Mouse (Mus musculus) cerebellum, adult 11-12 months (tissue): ENCODE measurements around the gene Uso1.

ENCODE experiments used
- DNase-seq: peaks from one replicate; pipeline ENCODE4 v3.0.0; 2022

Gene Uso1

DNA sequence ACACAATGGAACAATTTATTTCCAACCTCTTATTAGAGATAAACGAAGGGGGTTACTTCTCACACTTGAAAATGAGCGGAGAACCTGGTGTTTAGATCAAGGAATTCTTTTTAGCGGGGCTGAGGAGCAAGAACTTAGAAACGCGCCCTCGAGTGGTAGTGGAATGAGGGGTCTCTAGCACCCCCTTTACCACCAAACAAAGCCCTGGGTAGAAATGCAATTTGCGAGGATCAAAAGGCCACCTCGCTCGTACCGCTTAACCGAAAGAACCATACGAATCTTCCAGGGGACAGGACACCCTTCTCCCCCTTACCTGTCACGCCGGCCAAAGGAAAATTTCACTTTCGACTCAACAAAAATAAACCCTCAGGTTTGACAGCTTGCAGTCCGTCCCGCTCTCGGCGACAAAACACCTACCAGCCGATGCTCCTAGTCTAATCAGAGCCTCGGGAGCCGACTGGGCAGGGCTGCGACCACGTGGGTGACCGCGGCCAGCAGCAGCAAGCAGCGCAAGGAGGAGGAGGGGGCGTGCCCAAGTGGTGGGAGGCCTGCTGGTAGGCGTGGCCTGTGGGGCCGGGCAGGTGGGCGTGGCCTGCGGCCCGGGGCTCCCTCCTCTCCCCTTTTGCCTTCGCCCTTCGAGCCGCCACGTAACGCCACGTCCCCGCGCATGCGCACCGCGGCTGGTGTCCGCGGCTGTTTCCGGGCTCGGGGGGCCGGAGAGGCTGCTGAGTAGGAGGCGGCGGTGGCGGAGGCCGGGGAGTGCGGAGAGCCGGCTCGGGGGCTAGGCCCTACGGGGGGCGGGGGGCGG lies at the start of gene Uso1:
Gene Uso1, plus strand, starts transcription at position 700 of the 808 bp plus-strand sequence.
- peak; percentile 99 for DNase-seq

DNA sequence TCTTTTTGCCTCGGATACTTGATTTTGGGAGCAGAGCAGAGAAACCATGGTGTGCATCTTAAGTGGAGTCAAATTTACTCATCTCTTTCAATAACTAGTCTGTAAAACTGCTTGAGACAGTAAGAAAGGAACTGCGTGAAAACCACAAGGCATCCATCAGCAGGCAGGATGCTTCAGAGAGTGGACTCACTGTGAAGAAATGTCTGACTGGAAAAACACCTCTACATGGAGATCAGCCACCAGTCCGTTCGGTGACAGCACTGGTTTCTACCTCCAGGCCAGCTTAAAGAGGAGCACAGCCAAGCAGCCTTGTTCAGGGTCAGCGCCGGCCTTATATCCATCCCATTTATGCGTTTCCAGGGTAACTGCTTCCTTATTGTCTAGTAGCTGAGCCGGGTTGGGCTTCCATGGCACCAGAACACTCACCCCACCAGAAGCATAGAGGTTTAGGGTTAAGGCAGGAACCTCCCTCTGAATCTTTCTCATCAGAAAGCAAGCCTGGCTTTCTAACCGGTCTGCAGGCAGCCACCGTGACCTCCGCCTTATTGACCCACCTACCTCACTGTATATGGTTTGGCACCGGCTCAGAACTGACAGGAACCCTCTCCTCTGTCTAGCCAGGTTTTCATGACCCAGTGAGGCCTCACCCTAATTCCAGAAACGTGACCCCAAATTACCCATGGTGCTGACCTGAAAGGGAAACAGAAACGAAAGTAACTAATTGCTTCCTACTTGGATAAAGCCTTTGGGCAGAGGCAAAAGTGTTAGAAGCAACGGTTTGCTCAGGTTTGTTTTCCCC lies 44.3 kb upstream of the Uso1 start:
- DNase-seq, result no peak

DNA sequence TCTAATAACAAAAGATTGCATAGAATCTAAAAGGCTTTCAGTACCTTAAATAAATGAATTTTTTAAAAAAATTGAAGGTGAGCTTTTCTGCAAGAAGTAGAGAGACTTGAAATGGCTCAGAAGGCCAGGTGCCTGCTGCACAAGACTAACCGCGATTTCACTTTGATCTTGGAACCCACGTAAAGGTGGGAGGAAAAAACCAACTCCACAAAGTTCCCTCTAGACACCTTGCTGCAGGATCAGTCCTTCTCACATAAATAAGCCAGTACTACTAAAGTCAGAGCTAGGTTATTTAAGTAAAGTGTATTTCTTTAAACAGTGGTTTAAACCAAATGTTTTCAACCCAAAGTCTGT lies 43.7 kb upstream of the Uso1 start:
- DNase-seq, result no peak

DNA sequence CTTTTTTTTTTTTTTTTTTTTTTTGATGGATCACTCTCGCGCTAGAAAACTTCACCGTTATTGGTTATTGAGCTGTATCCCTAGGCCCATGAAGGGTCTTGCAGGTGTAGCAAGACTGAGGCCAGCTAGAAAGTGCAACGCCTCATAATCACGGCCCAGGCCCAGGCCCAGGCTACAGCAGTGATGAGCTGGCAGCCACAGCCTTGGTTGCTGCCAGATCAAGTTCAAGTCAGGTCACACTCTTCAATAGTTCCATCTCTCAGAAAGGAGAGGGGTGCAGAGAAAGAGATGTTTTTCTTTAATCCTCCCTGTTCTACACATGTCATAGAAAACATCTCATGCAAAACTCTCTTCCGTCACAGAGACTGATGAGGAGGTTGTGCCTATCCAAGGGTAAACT lies 41.0 kb upstream of the Uso1 start:
- DNase-seq, result no peak

DNA sequence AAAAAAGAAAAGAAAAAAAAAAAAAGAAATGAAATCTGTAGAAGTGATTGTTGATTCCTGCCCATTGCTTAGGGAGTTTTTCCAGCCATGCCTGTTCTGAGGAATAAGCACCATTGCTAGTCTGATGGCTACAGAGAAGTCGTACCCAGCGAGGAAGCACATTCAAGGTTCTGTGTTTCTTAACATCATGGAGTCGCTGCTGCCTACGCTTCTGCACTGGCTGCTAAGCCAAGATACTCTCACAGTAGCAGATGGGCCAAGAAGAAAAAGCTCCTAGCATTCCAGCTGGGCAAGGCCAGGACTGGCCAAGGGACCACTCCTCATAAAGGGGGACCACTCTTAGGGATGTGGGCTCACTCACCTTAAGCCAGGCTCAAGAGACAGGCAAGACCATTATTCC lies 40.0 kb upstream of the Uso1 start:
- DNase-seq, result no peak

DNA sequence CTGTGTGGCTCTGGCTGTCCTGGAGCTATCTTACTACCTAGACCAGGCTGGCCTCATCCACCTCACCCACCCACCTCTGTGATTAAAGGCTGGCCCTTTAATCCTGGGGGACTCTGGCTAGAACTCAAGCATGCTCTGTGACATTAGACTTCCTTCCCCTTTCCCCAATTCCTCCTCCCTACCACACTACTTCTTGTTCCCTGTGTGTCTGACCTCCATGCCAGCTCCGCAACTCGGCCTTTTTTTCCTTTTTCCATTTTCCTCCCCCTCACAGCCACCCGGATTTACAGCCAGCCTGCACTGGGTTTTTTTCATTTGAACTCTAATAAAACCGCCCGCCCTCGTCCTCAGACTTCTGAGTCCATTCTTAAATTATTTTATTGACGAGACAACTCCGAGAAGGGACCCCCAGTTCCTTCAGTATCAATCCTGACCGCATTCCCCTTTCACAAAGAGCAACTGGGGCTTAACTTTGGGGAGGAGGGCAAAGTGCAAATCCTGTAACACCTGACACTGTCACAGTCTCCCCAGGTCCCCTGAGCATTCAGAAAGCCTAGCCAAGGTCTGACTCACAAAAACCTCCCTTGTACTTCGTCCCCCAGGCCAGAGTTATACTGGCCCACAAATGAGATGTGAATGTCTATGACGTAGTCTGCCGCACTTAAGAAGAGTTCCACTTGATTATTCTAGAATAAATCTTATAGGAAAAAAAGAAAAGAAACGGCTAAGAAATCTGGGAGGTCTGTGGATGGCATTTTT lies 39.2 kb upstream of the Uso1 start:
- DNase-seq, result no peak

DNA sequence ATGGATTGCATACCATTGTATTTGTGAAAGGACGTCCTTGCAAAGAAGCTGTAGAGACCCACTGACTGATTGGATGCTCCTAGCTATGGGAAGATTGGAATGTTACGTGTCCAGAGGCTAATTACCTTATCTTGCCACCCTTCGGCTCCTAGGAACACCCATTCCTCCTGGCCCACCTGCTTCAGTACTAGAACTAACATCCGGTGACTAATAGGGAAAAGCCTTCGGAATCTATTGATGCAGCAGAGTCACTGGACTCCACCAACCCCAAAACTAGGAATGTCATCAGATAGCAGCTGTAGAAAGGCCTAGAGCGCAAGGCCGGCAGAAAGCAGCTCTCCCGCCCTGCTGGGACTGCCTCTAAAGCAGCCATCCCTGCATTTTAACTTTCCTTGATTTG lies 36.1 kb upstream of the Uso1 start:
- no peak for DNase-seq

DNA sequence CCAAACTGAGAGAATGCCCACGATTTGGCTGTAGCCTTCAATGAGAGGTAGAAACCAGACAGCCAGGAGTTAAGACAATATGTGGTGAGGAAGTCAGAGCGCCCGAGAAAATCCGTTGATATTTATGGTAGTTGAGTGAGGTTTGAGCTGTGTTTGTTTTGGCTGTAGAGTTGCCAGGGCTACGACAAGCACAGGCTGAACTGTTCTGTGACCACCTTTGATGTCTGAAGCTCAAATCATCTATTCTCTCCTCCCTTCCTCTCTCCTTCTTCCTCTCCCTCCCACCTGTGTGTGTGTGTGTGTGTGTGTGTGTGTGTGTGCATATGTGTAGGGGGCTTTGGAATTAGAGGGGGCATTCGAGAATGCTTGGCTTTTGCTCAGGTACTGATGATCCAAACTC lies 34.7 kb upstream of the Uso1 start:
- DNase-seq, result no peak

DNA sequence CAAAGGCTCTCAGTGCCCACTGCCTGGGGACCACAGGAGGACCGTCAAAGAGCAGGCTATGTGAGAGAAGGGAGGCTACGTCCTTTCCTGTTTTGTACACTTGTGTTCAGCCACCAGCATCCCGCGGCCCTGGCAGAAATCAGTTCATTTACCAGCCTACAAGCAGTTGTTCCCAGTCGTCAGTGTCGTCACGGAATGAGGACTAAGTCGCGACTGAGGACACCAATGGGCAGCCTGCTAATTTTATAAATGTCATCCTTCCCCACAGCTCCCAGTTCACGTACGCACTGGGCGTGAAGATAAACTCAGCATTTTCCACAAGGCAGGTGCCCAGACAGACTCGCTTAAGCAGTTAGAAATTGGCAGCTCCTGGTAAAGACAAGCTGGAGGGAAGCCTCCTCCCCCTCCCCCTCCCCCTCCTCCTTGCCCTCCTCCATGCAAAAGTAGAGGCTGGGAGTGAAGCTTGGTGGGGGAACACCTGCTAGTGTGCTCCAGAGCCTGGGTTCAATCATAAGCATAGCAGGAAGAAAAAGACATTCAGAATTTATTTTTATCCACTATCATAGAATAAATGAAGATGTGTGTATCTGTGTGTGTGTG lies 33.8 kb upstream of the Uso1 start:
- no peak for DNase-seq

DNA sequence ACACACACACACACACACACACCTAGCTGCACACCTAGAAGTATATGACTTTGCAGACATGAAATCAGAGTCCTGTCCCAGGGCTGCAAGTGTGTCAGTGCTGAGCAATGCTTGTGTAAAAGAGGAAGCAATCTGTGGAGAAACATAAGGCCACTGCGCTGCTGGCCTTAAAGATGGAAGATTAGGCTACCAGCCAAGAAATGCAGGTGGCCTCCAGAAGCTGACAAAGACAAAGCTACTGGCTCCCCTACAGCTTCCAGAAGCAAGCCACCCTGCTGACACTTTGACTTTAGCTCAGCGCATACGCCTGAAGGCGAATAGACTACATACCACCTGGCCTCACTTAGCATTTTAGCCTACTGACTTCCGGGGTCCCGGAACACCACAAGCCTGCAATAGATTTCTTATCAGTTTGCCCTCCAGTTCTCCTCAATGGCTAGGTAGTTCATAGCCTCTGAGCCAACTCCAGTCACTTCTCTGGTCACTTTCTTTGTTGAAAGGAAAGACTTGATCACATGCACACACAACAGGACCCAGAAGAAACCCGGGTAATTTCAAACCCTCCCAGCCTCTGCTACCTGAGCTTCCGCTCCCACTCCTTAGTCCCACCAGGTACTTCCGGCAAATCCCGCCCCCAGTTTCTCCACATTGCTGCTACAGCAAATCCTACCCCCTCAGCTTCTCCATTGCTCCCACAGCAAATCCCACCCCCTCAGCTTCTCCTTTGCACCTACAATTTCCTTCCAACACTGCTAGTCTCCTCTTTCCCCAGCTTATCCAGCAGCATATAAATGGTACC lies 31.2 kb upstream of the Uso1 start:
- peak; percentile 50 for DNase-seq

DNA sequence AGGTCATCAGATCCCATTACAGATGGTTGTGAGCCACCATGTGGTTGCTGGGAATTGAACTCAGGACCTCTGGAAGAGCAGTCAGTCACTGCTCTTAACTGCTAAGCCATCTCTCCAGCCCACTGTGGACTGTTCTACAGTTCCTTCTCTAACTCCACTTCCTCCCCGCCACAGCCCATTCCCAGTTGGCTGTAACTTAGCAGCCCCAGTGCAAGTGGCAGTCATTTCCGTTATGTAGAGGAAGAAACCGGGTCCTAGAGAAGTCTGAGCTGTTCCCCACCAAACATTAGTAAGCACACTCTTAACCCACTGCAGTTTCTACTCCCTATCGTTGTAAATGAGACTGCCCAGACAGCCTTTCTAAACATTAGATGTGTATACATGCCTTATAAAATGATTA lies 30.5 kb upstream of the Uso1 start:
- no peak for DNase-seq

DNA sequence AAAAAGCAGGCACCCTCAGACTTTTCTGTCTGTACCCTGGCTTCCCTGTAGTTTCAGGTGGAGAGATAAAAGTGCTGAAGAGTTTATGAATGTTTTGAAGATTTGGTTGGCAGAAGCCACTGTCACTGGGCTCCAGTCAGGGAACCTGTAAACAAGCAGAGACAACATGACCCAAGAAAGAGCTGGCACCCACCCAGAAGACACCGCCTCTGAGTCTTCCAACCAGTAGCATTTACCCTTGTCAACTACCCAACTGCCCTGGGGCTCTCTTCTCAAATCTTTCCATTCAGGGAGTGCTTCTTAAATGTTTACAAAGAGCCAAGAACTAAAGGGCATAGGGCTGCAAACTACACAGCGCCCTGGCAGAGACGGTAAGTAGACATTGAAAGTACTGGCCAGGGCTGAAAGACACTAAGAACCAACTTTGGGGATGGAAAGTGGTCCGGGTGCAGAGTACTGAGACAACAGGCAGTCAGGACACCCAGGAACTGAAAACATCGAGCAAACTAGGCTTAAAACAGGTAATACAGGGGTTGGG lies 26.9 kb upstream of the Uso1 start:
- no peak for DNase-seq

DNA sequence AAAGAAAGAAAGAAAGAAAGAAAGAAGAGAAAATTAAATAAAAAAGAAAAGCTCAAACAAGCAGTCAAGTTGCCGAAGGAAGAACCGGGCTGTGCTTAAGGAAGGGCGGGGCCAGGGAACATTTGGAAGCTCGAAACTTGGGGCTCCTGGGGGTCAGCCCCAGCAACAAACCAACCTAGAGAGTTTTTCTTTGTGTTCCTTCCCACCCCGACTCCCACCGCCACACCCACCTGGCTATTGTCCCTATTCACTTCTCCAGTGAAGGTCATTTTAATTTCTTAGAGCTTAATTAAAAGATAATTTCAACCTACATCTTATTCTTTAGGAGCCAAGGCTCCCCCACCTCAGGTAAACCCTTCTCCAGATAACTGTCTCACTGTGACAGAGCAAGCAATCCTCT lies 25.6 kb upstream of the Uso1 start:
- no peak for DNase-seq

DNA sequence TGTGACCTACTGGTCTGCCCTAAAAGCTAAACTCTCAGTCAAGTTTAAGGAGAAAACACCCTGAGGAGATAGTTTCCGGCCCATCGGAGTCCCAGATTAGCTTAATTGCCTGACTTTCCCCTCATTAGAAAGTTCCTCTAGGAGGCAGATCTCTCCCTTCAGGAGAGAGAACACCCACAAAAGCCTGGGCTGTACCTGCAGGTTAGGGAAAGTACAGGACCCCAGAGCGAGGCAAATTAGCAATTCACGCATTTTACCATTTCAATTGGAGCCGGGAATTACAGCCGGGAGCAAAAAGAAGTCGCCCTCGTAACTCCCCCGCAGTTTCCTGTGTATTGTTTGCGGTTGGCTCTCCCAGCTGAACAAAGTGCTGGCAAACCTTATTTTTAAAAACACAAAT lies 25.2 kb upstream of the Uso1 start:
- DNase-seq, result no peak

DNA sequence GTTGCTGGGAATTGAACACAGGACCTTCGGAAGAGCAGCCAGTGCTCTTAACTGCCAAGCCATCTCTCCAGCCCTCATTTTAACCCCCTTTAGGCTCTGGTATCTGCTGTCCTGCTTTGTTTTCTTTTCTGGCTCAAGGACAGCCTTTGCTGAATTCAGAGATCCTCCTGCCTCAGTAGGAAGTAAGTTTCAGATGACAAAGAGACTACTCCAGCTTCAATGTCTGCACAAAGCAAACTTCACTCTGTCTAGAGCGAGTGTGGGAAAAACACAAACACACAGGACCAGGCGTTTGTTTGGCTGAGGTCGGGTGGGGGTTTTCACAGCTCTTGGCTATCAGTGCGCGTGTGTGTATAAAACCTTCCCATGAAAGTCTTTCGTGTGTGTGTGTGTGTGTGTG lies 24.3 kb upstream of the Uso1 start:
- DNase-seq, result no peak

DNA sequence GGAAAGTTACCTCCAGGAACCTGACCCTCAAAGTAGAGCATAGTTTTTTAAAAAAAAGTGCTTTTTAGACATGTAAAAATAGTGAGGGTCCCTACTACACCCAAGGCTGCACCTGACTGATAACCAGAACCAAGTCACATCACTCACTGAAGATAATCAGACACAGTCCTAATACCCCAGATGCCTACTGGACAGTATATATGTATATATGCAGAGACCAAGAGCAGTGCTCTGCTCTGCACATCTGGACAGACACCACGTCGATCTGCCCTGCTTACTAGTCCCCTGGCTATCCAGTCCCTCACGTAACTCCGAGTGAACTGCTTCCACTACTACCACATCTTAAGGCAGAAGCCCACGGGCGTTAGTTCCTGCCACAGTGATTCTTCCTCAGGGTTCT lies 23.5 kb upstream of the Uso1 start:
- DNase-seq, result no peak

DNA sequence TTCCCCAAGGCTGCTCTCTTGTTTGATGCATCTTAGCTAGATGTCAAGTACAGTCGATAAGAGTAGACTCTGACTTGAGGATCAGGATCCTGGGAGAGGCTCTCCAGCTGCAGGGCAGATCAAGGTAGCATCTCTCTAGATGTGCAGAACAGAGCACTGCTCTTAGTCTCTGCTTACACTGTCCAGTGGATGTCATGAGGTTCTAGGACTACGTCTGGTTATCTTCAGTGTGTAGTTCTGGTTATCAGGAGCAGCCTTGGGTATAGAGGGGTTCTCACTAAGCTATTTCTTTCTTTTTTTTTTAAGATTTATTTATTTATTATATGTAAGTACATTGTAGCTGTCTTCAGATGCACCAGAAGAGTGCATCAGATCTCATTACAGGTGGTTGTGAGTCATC lies 22.8 kb upstream of the Uso1 start:
- no peak for DNase-seq

DNA sequence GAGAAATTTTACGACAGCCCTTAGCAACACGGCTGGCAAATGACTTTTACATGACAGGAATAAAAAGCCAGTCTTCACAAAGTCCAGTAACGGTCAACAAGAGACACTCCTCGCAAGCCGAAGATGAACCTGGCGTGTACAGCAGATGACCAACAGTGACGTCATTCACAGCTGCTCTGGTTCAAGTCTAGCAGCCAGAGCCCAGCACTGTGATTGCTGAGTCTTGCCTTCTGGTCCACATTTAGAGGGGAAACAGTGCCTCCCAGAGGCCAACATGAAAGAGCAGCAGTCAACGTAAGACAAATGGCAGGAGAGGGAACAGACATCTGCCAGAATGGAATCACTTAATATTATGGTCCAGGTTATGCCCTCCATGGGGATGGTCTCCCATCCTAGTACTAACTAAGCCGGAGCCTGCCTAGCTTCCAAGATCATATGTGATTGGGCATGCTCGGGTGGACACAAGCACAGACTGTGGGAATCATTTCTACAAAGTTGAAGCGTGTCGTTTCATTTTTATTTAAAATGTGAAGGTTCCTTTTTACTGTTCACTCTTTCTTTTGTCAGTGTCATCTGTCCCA lies 19.8 kb upstream of the Uso1 start:
- DNase-seq, result peak; percentile 79

DNA sequence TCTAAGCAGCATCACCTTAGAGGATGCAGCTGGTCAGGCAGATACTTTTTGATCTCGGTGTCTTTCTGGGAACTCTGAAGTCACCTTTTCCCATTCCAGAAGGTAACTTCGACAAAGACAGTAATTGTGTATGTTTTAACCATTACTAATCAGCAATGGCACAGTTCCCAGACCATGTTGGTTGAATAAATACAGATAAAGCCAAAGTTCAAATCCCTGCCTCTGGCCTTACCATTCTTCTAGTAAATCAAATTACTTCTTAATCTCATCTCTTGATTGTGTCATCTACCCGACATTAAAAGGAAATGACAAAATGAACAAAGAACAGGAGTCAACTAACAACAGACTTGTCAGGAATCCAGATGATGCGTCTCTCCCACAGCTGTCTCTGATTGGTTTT lies 16.1 kb upstream of the Uso1 start:
- DNase-seq, result no peak

DNA sequence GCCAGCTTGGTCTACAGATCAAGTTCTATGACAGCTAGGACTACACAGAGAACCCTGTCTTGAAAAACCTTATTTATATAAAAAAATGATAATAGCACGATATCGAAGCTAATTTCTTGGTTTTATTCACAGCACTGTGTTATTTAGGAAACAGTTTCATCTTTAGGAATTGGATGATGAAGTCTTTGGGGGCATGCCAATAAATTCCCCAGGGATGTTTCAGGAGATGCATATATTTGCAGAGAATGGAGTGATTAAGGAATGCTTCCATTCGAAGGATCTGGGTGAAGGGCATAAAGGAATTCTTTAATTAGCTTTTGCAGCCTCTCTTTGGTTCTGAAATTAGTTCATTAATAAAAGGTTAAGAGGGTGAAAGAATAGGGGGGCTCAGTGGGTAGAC lies 12.3 kb upstream of the Uso1 start:
- no peak for DNase-seq

DNA sequence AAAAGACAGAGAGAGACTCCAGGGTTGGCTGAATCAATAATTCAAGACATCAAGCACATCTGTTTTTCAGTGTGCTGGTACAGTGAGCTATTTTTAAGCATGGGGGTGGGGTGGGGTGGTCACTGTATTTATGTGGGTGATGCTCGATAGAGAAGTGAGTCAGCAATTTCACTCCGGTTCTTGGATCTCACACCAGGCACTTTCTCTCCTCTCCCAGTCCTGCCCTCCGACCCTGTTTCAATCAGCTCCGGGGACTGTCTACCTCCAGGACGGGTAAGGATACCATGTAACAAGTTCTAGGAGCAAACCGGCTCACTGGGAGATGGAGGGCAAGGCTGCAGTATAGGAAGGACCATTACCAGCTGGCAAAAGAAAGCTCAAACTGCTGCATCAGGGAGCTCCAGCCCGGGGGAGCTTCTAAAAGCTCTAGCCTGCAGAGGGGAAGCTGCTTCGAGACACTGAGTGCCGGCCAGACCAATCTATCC lies 10.6 kb upstream of the Uso1 start:
- DNase-seq, result no peak

DNA sequence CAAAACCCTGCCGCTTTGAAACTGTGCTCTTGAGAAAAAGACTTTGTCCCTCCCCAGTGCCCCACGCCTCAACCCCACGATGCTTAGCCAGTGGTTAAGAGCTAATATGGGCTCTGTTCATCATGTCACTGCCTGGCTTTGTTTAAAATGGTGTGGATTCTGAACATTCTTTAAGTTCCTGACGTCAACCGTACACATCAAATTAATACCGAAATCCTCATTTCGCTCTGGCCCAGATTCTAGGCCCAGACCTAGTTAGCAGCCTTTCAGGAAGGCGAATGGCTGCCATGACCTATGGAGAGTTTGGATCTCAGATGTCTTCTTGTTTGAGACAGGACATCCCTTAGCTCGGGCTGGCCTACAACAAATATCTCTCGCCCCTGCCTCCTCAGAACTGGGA lies 10.0 kb upstream of the Uso1 start:
- DNase-seq, result no peak
